Mouse (Mus musculus) hindbrain, embryonic 14.5 days (tissue): ENCODE measurements around the gene Gmfb. TPM values are rescaled to one million over a fixed set of nuclear protein-coding genes. Genes with fewer than 3 reads are reported as not detected.
A peak's percentile ranks its signal among the peaks of the same experiment; 100 is the strongest.

Experiments
- ATAC-seq: fragments of 200-750 bp; cut with Nextera tagmentation; 2 replicates; pipeline ENCODE4 v1.8.0; 2017; ENCODE audit warnings: moderate number of reproducible peaks, mild to moderate bottlenecking, moderate TSS enrichment, moderate library complexity; ENCODE audit not compliant: low FRiP score
- DNase-seq: peaks from one replicate; pipeline ENCODE4 v3.0.0-alpha.2; 2015; ENCODE audit warnings: low spot score
- H3K27ac ChIP-seq: fragments of 300-500 bp; sonication (generic); 2 replicates; pipeline ENCODE4 v1.5.1; 2014; ENCODE audit warnings: mild to moderate bottlenecking, moderate library complexity
- H3K27me3 ChIP-seq: fragments of 300-500 bp; sonication (generic); 2 replicates; pipeline ENCODE4 v1.6.1; 2014; ENCODE audit warnings: mild to moderate bottlenecking, low read length, mixed read lengths; ENCODE audit not compliant: control insufficient read depth, insufficient read depth
- H3K36me3 ChIP-seq: fragments of 300-500 bp; sonication (generic); replicated peaks from 2 replicates; pipeline ENCODE4 v1.6.1; 2014; ENCODE audit not compliant: control insufficient read depth, insufficient read depth
- H3K4me1 ChIP-seq: fragments of 300-500 bp; sonication (generic); replicated peaks from 2 replicates; pipeline ENCODE4 v1.6.1; 2014; ENCODE audit warnings: antibody characterized with exemption, low read length, mixed read lengths; ENCODE audit not compliant: control insufficient read depth, insufficient read depth
- H3K4me2 ChIP-seq: fragments of 300-500 bp; sonication (generic); replicated peaks from 2 replicates; pipeline ENCODE4 v1.6.1; 2014; ENCODE audit warnings: mild to moderate bottlenecking, moderate library complexity
- H3K4me3 ChIP-seq: fragments of 300-500 bp; sonication (generic); replicated peaks from 2 replicates; pipeline ENCODE4 v1.5.1; 2014; ENCODE audit warnings: mild to moderate bottlenecking, low read length
- H3K9ac ChIP-seq: fragments of 300-500 bp; sonication (generic); 2 replicates; pipeline ENCODE4 v1.6.1; 2014
- H3K9me3 ChIP-seq: fragments of 300-500 bp; sonication (generic); 2 replicates; pipeline ENCODE4 v1.6.1; 2016; ENCODE audit warnings: low read length; ENCODE audit not compliant: control insufficient read depth
- WGBS: fragments of 180-500 bp; shearing (Covaris S2); extraction: QIAGEN DNeasy Blood & Tissue Kit; methylation state at CpG from one replicate; pipeline ENCODE4 v1.1.7; 2014; 5-methylcytosine and 5-hydroxymethylcytosine counted together
- polyA plus RNA-seq: library from polyadenylated mRNA; unstranded; fragments of >200 nt; fragmentation: Nextera tagmentation; extraction: Ambion mirVana; gene quantifications from 2 replicates; pipeline ENCODE4 v1.2.1, GENCODE M21; 2014

Gene Gmfb
- polyA plus RNA-seq, 1 experiment from 2014 or later: 149 TPM

DNA sequence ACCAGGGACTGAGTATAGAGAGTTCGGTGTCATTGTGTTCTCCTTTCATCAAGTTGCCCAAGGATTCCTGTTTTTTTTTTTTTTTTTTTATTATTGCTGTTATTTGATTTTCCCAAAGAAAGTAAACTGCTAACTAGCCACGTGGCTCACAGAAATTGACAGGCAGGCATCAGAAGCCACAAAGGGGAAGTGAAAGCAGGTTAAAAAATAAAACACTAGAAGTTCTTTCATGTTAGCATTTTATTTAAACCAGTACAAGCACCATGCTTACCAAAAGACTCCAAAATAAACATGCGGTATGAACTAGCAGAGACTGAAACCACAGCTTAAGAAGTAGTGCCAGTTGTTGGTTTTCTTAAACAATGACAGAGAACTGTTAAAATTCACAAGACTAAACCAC, 14.1 kb downstream of the Gmfb start:
- H3K27me3 ChIP-seq: no peaks in the 10 kb centered on the region
- no peak overlapping the region for H3K9ac ChIP-seq
- H3K4me1 ChIP-seq: no peaks in the 10 kb centered on the region
- H3K36me3 ChIP-seq: peaks cover 46% of the 10 kb centered on the region
- ATAC-seq (no peak), DNase-seq (no peak)
- no peaks in the 10 kb centered on the region for H3K9me3 ChIP-seq
- no peak overlapping the region for H3K27ac ChIP-seq
- no peak overlapping the region for H3K4me3 ChIP-seq
- WGBS: 77% methylated on average over 3 of the region's 3 CpGs
- no peak overlapping the region for H3K4me2 ChIP-seq

DNA sequence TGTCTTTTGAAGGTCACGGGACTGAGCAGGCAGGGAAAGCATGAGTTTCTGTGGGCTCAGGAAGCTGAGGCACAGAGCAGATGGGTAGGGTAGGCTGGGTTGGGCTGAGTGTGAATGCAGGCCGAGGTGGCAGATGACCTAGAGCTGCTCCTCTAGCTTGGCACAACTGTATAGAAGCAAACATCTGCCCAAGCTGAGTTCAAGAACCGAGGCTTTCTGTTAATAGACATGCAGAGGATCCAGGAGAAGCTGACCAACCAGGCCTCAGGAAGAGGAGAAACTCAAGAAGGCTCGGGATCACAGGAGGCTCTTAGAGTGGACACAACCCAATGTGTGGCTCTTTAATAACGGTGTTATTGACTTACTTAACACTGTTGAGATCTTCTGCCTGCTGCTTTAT, 15.9 kb downstream of the Gmfb start:
- 88% methylated on average over 5 of the region's 5 CpGs for WGBS

DNA sequence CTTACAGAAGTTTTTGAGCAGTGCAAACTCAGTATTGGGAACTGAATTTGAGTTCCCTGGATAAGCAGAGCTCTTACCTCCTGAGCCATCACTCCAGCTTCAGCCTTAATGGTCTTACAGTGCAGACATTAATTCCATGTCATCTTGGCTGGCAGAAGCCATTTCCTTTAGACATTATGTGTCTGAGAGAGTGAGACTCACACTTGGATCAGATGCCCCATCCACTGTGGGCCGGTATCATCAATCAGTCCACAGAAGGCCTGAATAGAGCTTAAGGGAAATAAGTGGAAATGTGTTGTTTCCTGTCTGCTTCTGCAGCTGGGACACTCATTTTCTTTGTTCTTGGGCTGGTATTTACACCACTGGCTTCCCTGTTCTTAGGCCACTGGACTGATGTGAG, 18.3 kb downstream of the Gmfb start:
- Histone ChIP-seq H3K4me1 (no peaks in the 10 kb centered on the region), H3K36me3 (peaks cover 24% of the 10 kb centered on the region; the same call in 1 of the 2 replicates), H3K4me3 (no peak overlapping the region), H3K27ac (no peak overlapping the region), H3K27me3 (no peaks in the 10 kb centered on the region), H3K4me2 (no peak overlapping the region), H3K9ac (no peak overlapping the region), H3K9me3 (no peaks in the 10 kb centered on the region)
- 86% methylated on average over 1 of the region's 1 CpGs for WGBS
- DNase-seq (no peak), ATAC-seq (no peak)

More for the DNA sequence above, 15.9 kb downstream of the Gmfb start:
- no peaks in the 10 kb centered on the region for H3K27me3 ChIP-seq
- no peak overlapping the region for H3K9ac ChIP-seq
- no peak for ATAC-seq
- no peak overlapping the region for H3K4me2 ChIP-seq
- no peaks in the 10 kb centered on the region for H3K9me3 ChIP-seq
- peaks cover 35% of the 10 kb centered on the region for H3K36me3 ChIP-seq
- no peak overlapping the region for H3K27ac ChIP-seq
- no peak for DNase-seq
- H3K4me3 ChIP-seq: no peak overlapping the region
- H3K4me1 ChIP-seq: no peaks in the 10 kb centered on the region

DNA sequence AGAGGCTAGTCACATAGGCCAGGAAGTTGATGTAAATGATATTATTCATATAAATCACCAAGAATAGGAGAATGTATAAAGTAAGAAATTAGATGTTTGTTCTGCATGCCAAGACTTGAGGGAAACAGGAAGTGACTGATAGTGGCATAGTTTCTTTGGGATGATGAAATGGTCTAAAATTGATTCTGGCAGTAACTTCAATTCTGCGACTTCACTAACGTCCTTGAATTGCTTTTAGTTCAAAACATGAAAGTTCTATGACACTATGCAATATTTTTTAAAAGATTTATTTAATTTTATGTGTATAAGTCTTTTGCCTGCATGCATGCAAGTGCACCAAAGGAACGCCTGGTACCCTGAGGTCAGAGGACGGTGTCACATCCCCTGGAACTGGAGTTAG, 18.8 kb downstream of the Gmfb start:
- no peak overlapping the region for H3K27ac ChIP-seq
- no peaks in the 10 kb centered on the region for H3K4me1 ChIP-seq
- H3K4me2 ChIP-seq: no peak overlapping the region
- no peaks in the 10 kb centered on the region for H3K9me3 ChIP-seq
- H3K27me3 ChIP-seq: no peaks in the 10 kb centered on the region
- DNase-seq (peak; percentile 18), ATAC-seq (no peak)
- peaks cover 18% of the 10 kb centered on the region; the same call in 1 of the 2 replicates for H3K36me3 ChIP-seq
- no peak overlapping the region for H3K4me3 ChIP-seq
- 88% methylated on average over 4 of the region's 4 CpGs for WGBS
- H3K9ac ChIP-seq: no peak overlapping the region

DNA sequence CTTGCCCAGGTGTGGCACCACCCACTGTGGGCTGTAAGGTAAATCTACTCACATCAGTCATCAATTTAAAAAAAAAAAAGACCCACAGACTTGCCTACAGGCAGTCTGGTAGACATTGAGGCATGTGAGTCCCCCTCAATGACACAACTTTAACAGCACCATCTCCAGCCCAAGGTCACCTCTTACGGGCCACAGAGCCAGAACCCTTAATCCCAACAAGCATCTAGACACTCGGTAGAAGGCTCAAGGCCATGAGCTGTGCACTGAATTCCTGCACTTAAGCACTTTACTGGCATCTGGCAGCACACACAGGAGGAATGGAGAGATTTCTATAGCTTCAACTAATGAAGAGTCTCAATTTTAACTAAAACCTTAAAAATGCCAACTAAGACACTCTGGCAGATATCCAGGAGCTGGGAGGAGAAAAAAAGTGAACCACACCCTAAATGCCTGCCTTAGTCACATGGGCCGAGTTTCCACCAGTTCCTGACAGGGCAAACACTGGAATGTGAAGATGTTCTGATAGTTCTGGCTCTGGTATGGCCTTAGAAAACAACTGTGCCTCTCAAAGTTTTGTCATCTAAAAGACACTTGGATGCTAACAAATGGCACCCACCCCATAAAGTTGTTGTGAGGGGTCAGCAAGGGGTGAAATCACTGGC, 21.2 kb downstream of the Gmfb start:
- Histone ChIP-seq H3K4me2 (no peak overlapping the region), H3K4me1 (no peaks in the 10 kb centered on the region), H3K27me3 (no peaks in the 10 kb centered on the region), H3K9me3 (no peaks in the 10 kb centered on the region), H3K9ac (no peak overlapping the region), H3K4me3 (no peak overlapping the region), H3K27ac (no peak overlapping the region), H3K36me3 (peaks cover 18% of the 10 kb centered on the region; the same call in 1 of the 2 replicates)
- ATAC-seq (no peak), DNase-seq (peak; percentile 9)
- 91% methylated on average over 3 of the region's 3 CpGs for WGBS

DNA sequence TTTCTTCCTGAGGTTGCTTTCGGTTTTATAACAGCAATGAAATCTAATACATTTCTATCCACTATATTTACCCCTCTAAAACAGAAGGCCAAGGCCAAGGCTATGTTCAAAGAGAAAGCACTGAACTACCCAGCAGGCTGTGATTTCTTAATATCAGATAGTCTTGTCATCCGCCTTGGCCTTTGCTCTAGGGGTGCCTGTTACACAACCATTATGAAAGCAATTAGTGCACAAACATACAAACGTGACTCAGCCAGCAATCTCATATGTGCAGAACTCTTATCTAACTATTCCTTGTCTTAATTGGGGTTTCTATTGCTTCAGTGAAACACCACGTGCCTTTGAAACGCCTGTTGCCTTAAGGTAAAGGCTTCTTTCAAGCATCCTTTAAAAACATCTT, 27.9 kb downstream of the Gmfb start:
- 92% methylated on average over 5 of the region's 5 CpGs for WGBS
- DNase-seq: no peak
- no peaks in the 10 kb centered on the region for H3K4me1 ChIP-seq

DNA sequence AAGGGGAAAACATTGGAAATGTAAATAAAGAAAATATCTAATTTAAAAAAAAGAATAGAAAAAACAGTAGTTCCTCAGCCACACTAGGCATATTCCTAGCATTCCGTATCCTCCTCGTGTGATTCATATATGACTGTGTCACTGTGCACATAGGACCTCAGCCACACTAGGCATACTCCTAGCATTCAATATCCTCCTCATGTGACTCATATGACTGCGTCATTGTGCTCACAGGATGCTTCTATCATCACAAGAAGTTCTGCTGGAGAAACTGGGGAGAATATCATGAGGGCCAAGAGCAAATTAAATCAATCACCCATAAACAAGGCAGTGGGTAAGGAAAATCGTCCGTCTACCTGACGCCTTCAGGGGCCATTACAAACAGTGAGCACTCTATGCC, 31.3 kb downstream of the Gmfb start:
- no peak overlapping the region for H3K4me2 ChIP-seq
- 94% methylated on average over 6 of the region's 6 CpGs for WGBS
- DNase-seq: no peak
- H3K27ac ChIP-seq: no peak overlapping the region
- H3K36me3 ChIP-seq: no peaks in the 10 kb centered on the region
- no peaks in the 10 kb centered on the region for H3K27me3 ChIP-seq
- H3K9ac ChIP-seq: no peak overlapping the region
- no peak overlapping the region for H3K4me3 ChIP-seq
- H3K9me3 ChIP-seq: no peaks in the 10 kb centered on the region
- H3K4me1 ChIP-seq: peaks cover 9% of the 10 kb centered on the region
- ATAC-seq: no peak

More for the DNA sequence above, 27.9 kb downstream of the Gmfb start:
- no peaks in the 10 kb centered on the region for H3K9me3 ChIP-seq
- H3K4me3 ChIP-seq: no peak overlapping the region
- no peak overlapping the region for H3K4me2 ChIP-seq
- H3K36me3 ChIP-seq: peaks cover 1% of the 10 kb centered on the region; the same call in 1 of the 2 replicates
- no peaks in the 10 kb centered on the region for H3K27me3 ChIP-seq
- no peak for ATAC-seq
- H3K9ac ChIP-seq: no peak overlapping the region
- H3K27ac ChIP-seq: no peak overlapping the region

DNA sequence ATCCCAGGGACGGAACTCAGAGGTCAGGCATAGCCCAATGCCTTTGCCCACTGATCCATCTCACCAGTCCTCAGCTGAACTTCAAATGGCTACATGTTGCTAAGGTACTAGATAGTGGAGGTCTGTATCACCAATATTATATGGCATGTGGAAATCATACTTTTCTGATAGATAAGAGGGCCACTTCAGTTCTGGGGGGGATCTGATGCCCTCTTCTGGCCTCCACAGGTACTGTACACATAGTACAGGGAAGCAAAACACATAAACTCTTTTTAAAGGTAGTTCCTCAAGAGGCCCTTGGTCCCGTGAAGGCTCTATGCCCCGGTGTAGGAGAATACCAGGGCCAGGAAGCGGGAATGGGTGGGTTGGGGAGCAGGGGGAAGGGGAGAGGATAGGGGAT, 31.7 kb downstream of the Gmfb start:
- peaks cover 9% of the 10 kb centered on the region for H3K4me1 ChIP-seq
- no peak overlapping the region for H3K27ac ChIP-seq
- H3K4me3 ChIP-seq: no peak overlapping the region
- H3K9ac ChIP-seq: no peak overlapping the region
- DNase-seq (no peak), ATAC-seq (no peak)
- WGBS: 73% methylated on average over 4 of the region's 4 CpGs
- H3K27me3 ChIP-seq: no peaks in the 10 kb centered on the region
- no peaks in the 10 kb centered on the region for H3K9me3 ChIP-seq
- H3K4me2 ChIP-seq: no peak overlapping the region
- H3K36me3 ChIP-seq: no peaks in the 10 kb centered on the region

DNA sequence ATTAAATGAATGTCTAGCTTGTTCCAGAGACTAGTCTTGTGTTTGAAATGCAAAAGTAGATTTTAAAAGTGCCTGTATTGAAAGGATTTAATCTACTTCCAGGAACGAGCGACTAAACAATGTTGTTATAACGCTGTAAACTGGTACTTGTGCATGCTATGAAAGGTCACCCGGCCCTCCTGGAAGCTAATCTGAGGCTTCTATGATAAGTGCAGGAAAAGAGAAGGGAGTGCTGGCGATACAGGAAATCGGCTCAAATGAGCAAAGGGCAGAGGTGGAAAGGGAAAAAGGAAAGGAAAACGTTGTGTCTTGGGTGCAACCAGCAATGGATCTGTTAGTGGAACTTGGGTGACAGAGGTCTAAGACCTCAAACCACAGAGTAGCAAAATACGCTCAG, 33.5 kb downstream of the Gmfb start:
- H3K9me3 ChIP-seq: no peaks in the 10 kb centered on the region
- peak overlapping the region; percentile 92; the same call in 1 of the 2 replicates for H3K9ac ChIP-seq

More for the DNA sequence above, 33.5 kb downstream of the Gmfb start:
- H3K36me3 ChIP-seq: peaks cover 7% of the 10 kb centered on the region
- peaks cover 9% of the 10 kb centered on the region for H3K4me1 ChIP-seq
- 0 out of 2 replicates have a peak, but pooled peaks have one; percentile 4 for ATAC-seq
- H3K4me2 ChIP-seq: peak overlapping the region; percentile 91
- H3K4me3 ChIP-seq: peak overlapping the region; percentile 87
- no peaks in the 10 kb centered on the region for H3K27me3 ChIP-seq
- H3K27ac ChIP-seq: peak overlapping the region; percentile 99
- 32% methylated on average over 8 of the region's 8 CpGs for WGBS
- no peak for DNase-seq
